Mouse (Mus musculus): ENCODE results near the gene Olfr1373.
A peak's percentile ranks its signal among the peaks of the same experiment; 100 is the strongest.

The Olfr1373 gene

DNA sequence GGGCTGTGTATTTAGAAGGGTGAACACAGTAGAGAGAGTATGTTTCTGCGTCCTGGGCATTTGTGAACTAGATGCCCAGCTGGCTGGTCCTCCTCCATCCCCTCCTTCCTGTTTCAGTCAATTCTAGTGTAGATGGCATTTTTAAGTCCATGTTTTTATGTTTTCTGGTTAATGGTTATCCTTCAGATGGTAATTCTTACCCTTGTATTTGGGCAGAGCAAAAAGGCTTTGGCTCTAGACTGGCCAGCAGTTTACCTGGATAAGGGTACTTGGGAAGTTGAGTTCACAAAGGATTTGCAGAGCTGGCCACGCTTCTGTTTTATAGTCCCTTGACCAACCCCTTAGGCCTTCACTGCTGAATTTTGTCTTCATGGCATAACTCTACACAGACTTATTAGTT, 39.3 kb downstream of the Olfr1373 start:
- DNase-seq (ENCODE audit: low read depth): no peak

DNA sequence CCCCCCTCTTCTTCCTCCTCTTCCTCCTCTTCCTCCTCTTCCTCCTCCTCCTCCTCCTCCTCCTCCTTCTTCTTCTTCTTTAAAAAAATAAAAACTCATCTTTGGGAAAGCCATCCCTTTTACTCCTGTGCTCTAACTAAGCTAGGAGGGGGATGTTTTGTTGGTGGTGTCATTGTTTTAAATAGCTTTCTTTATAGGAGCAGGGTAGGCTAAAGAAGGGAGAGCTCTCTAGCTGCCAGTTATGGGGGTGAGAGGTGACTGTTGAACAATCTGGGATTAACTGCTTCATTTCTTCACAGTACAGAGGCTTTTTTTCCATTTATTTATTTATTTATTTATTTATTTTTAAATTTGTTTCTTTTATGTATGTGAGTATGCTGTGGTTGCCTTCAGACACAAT, 39.8 kb downstream of the Olfr1373 start:
- DNase-seq (ENCODE audit: low read depth): no peak

DNA sequence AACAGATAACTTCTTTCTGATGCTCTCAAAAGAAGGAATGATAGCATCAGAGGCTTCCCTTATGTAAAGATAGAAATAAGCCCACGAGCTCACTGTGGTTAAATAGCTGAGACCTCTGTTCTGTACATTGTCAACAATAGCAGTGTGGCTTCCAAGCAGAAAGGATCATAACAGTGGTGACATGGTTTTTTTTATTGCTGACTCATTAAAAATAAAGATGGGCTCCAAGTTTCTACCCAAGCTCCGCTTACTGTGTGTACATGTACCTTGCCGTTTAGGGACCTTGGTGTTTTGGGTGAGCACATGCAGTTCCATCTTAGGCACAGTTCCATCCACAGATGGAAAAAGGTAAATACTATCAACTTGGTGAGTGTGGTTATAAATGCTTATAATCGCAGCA, 42.4 kb downstream of the Olfr1373 start:
- DNase-seq (ENCODE audit: low read depth): no peak

DNA sequence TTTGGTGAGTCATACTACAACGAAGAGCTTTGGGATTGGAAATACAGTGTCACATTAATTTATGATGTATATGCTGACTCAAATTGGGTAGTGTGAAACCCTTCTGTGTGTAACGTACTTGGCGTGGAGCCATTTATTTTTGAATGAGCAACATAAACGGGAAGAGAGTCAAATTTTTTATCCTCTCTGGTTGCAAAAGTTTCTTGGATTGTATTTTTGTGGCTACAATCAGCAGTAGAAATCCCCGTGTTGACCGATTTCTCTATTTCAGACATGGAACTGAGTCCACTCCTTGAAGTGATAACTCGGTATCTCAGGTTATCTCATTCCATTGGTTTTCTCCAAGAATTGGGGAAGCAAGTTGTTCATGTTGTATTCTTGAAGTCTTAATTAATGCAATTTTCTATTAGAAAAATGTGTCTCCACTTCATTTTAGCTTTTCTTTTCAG, 45.5 kb downstream of the Olfr1373 start:
- peak; percentile 83 for DNase-seq (ENCODE audit: low read depth)

DNA sequence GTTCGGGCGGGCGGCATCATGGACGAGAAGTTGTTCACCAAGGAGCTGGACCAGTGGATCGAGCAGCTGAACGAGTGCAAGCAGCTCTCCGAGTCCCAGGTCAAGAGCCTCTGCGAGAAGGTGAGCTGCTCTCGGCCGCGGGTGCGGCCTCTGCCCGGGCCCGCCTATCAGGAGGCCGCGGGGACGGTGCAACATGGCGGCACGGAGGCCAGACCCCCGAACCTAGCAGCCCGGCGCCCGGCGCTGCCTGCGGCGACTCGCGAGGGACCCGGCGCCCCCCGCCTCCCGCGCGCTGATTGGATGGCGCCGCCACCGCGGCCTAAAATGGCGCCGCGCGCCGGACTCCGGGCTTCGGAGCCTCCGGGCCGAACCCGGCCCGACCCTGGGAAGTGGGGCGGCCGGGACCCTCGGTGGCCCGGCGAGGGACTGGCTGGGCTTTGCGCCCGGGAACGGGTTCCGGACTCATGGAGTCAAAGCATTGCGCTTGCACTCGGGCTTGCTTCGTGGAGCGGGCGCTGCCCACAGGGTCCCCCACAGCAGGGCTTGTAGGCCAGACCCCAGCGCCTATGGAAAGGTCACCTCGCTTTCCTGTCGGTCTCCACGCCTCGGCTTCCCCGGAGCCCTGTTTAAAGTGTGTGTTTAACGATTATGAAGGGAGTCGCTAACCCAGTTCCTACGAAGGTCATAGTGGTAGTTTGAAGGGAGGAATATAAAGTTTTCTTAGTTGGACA, 46.1 kb downstream of the Olfr1373 start:
- DNase-seq (ENCODE audit: low read depth): peak; percentile 51

DNA sequence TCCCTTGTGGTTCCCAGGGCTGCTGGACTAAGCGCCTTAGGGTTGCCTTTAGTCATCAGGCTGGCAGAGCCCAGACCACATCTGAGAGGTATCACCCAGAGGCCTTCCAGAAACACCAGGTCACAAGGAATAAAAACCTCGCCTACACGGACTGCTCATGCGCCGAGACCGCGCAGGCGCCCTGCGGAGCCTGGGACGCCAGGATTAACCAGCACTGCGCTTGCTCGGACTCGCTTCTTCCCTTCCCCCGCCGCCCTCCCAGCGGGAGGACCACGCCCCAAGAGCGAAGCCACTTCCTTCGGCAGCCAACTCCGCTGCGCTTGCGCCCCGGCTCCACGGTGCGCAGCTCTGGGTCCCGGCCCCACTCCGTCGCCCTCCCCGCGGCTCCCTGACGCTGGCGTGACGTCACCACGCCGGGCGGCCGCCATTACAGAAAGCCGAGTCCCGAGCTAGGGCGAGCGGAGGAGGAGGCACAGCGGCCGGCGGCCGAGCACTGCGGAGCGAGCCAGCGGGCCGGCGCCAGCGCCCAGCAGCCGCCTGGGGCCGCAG, 46.9 kb downstream of the Olfr1373 start, which contains the start of gene Ppp2ca:
Gene Ppp2ca (plus strand): TSS at position 284 of the 549 bp plus-strand sequence.
- peak; percentile 99 for DNase-seq (ENCODE audit: low read depth)

DNA sequence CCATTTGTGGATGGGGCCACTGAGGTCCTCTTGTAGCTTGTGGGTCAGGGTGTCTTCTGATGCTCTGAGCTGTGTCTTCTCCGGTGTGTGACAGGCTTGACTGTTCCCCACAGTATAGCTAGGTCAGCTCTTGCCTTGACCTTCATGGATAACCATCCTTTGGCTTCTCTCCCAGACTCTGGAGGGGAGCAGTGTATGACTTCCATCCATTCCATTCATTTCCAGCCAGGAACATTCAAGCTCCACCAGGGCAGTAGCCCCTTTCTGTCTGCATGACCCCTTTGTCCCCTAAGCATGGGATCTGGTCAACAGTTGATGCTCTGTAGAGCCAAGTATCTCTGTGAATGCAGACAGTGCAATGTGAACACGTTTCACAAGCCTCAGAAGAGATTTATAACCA, 47.7 kb downstream of the Olfr1373 start:
- DNase-seq (ENCODE audit: low read depth): no peak

DNA sequence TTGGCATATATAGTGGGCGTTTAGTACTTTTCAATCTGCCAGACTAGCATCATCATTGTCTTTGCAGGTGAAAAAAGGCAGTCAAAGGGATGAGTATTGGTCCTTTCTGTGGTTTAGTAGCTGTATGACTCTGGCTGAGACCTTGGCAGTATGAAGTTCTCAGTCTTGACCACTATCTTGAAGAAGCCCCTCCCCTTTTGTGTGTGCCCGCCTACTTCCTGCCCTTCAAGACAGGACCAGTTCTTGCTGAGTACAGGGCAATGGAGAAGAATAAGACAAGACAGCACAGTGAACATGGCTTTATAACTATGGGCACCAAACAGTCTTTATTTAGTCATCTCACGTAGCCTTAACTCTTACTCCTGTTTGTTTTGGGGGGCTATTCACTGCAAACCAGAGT, 48.3 kb downstream of the Olfr1373 start:
- peak; percentile 77 for DNase-seq (ENCODE audit: low read depth)
